Mouse (Mus musculus): ENCODE results near the gene Wnt8b.

DNA sequence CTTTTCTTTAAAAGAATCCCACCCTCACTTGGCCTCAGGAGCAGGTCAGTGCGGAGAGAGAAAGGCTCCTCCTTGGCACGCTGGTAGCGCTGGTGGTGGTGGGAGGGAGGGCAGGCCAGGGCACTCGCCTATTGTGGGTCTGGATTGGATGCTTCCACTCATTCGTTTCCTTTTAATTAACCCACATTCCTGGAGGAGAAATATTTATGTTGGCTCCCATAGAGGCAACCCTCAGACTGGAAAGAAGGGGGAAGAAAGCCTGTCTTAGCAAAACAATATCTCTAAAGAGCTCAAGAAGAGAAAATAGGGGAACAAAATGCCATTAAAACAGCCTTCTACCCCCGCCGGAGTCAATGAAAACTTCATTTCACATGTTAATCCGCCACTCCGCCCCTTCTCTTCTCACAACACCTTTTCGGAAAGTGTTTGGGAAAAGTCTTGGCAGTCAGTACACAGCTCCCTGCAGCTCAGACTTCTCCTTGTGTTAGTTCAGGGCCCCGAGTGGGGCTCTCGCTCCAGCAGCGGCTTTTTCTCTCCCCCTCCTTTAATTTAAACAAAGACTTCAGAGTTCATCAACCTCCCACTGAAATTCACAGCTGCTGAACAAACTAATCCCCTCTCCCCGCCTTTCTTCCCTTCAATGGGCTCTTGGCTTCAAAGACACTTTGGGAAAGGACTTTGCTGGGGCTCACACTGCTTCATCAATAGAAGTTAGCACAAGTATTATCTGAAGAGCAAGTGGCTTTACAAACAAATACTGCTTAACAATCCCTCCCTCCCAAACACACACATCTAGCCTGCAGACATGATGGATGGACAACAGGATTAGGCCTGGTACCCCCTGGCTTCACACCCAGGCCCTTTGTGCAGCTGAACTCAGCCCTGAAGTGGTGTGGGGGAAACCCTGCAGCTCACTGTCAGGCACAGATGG is 21.5 kb downstream of the Wnt8b start:
- TF ChIP-seq MAX (IDR thresholded peaks at IDR 0.05) (no peak), CTCF (IDR thresholded peaks at IDR 0.05; ENCODE audit: control insufficient read depth, insufficient read depth, insufficient read length) (no peak), MYOG (IDR thresholded peaks at IDR 0.05; ENCODE audit: control insufficient read depth, extremely low read depth, insufficient read length) (no peak), USF1 (IDR thresholded peaks at IDR 0.05; ENCODE audit: low read depth) (no peak), MYOD1 (IDR thresholded peaks at IDR 0.05; ENCODE audit: control insufficient read depth, insufficient read length, low read depth) (no peak), CEBPB (IDR thresholded peaks at IDR 0.05; ENCODE audit: low read depth) (no peak), FOSL1 (IDR thresholded peaks at IDR 0.05; ENCODE audit: insufficient read depth, low read length, poor library complexity, severe bottlenecking) (no peak)

All from C2C12 (cell line).